Mouse (Mus musculus) 3T3-L1 (cell line): ENCODE results near the gene Cse1l.

ENCODE experiments used
- DNase-seq: peaks from one replicate; pipeline ENCODE4 v3.0.0-alpha.2; 2015; ENCODE audit warnings: low read depth, low spot score

The Cse1l gene

DNA sequence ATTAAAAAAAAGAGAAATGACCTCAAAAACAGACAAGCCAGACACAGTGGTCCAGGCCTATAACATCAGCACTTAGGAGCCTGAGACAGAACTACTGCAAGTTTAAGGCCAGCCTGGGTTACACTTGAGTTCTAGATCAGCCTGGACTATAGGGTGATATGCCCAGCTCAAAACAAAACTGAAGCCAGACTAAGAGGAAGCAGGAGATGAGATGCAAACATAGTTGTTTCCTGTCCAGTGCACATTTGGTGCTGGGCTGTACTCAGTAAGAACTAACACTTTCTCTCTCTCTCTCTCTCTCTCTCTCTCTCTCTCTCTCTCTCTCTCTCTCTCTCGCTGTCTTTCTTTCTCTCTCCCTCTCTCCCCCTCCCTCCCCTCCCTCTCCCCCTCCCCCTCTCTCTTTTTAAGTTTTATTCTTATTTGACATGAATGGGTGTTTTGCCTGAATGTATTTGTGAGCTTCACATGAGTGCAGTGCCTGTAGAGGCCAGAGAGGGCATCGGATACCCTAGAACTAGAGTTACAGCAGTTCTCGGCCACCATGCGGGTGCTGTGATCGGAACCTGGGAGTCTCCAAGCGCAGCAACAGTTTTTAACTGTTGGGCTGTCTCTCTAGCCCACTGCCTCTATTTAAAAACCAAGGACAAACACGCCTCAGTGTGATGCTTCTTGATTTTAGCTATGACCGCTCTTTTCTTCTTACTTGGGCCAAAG lies 4.9 kb upstream of the Cse1l start:
- DNase-seq = no peak

DNA sequence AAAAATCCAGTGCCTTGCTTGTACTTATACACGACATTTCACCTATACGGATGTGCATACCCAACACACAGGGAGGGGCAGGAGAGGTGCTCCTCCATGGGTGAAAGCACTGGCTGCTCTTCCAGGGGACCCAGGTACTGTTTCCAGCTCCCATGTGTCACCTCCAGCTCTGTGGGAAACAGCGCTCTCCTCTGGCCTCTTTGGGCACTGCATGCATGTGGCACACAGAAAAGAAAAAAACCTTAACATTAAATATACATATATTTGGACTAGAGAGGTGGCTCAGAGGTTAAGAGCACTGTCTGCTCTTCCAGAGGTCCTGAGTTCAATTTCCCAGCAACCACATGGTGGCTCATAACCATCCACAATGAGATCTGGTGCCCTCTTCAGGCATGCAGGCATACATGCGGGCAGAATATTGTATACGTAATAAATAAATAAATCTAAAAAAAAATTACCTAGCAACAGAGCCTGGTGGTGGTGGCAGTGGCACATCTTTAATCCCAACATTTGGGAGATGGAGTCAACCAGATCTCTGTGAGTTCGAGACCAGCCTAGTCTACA lies 2.0 kb upstream of the Cse1l start:
- DNase-seq = peak; percentile 27

DNA sequence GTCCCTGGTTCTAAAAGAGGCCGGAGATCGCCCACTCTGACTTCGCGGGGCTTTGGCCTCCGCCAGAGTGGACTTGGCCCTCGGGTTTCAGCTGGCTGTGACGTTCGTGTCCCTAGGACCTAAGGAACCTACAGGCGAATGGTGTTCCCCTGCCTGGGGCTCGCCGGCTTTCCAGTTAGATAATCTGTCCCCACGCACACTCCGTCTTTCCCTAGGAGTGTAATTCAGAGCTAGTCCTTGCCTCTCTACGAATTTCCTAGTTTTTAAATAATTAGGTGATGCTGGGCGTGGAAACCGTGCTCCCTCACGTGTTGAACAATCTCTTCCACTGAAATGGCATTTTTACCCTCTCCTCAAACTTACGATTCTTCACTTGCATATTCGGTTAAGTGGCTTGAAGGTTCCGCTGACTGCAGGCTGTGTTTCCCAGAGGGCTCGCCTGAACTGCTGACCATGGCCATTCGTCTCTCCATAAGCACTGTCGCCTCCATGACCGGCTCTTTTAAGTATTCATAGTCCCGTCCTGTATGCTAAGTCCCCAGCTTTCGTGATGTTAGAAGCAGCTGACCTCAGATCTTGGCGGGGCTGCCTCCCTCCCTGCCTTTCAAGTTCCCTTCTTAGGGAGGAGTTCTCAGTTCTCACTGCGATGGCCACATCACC lies 813 bp downstream of the Cse1l start:
- peak; percentile 53 for DNase-seq

DNA sequence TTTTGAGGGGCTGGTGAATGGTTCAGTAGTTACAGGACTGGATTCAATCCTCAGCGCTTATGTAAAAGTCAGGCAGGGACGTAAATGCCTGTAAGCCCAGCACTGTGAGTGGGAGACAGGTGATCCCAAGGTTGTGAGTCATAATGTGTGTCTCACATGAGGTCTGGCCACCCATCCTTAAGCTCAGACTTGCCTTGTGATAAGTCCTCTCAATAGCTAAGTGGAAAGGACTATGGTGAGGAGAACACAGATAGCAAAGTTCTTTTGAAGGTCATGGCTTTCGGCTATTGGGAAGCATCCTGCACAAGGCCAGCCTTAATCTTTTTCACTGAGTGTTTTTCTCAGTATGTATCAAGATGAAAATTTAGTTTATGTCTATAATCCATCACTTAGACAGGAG lies 3.9 kb downstream of the Cse1l start:
- peak; percentile 36 for DNase-seq

DNA sequence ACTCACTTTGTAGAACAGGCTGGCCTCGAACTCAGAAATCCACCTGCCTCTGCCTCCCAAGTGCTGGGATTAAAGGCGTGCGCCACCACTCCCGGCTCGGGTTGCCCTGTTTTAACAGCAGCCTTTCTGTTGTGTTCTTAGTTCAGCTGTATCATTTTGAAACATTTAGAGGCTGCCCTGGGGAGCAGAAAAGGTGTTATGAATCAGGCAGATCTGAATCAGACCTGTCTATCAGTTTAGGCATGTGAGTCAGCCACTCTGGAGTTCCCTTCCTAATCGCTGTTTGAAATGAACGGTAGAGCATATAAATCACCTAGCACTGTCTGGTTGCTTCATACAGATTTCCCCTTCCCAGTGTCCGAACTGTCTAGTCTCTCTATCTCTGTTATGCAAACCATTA lies 4.7 kb downstream of the Cse1l start:
- peak; percentile 18 for DNase-seq

DNA sequence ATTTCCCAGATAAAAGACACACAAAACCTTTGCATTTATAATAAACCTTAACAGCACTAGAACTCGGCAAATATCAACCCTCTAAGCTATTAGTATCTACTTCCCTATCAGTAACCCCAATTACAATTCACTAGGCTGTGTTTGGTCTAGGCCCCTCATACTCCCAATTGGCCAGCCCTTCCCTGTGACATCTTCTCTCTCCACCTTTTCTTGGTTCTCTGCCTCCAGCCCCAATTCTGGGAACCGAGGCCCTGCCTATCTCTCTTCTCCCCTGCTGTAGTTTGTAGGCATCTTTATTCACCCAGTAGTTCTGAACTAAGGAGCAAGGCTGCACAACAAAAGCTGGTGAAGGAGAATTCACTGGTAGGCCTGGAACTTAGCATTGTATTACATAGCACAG lies 18.1 kb downstream of the Cse1l start:
- no peak for DNase-seq

DNA sequence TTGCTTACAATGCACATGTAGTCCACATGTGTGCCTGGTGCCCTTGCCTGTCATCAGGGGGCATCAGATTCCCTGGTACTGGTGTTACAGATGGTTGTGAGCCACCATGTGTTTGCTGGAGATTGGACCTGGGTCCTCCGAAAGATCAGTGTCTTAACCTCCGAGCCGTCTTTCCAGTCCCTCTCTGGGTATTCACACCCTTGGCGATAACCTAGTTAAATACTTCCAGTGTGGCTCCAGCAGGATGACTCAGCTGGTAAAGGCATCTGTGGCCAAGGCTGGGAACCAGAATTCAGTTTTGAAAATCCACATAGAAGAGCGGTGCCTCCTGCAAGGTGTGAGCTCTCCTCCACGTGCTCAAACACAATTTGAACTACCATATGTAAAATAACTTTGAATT lies 28.1 kb downstream of the Cse1l start:
- no peak for DNase-seq

DNA sequence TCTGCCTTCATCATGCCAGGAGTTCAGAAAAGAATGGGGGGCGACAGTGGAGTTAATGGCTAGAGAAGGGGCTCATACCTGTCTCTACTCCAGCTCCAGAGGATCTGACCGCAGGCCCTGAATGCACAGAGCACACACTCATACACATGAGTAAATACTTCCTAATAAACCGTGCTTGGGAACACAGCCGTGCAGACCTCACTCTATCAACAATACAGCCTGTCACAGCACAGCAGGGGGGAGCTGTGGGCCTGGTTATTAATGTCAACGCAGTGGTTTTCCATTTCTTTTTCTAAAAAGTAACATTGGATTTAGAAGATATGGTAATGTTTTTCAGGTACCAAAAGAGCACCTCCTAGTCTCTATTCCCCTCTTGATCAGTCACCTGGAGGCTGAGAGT lies 28.6 kb downstream of the Cse1l start:
- no peak for DNase-seq

DNA sequence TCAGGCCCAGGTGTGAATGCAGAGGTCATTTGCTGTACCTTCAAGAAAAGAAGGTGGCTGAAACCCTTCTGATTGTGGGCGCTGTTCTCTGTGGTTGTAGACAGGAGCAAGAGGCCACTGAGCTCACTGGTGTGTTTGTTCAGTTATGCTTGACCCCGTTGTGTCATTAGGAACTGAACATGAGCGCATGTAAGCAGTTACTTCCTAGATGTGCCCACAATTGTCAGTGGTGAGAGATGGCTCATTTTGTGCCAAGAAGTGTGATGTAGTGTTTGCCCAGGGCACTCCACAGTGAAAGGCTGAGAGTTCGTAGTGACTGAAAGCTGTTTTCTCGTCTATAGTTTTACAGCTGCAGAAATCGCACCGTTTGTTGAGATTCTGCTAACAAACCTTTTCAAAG lies 29.7 kb downstream of the Cse1l start:
- DNase-seq = no peak

DNA sequence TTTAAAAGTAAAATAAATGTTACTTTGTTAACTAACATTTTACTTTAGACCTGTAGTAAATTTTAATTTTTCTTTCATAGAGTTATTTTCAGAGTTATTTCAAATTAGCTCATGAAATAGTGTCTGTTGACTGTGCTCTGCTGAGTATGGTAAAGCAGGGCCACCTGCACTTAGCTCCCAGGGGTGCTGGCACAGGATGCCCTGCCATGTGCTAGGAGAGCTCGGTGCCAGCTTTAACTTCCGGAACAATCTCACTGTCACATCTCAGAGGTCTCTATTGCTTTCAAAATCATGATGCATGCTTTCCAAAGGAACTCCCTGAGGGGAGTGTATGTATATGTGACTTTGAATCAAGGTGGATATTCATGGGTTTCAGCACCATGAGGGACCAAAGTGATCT lies 30.3 kb downstream of the Cse1l start:
- no peak for DNase-seq

DNA sequence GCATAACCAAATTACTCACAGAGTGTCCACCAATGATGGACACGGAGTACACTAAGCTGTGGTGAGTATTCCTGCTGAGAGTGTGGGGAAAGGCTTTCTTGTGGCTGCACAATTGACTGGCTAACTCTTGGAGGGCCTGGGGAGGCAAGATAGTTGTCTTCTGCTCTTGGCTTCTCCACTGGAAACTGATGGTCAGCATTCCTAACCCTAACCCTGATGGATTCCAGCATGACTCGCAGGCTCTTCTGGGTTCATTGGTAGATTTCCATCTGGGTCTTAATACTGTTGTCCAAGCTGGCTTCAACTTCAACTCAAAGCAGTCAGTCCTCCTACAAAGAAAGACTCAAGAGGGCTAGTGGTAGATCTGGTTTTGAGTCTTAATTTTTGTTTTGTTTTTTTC lies 37.3 kb downstream of the Cse1l start:
- DNase-seq = peak; percentile 68

DNA sequence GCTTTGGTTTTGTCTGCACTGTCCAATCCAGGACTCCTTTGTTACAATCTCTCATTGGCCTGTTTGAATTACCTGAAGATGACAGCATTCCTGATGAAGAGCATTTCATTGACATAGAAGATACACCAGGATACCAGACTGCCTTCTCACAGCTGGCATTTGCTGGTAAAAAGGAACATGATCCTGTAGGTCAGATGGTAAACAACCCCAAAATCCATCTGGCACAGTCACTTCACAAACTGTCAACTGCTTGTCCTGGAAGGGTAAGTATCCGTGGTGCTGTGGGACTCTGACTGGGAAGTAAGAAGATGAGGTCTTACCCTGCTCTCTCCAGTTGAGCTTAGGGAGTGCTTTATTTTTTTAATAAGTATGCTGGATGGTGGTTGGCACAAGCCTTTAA lies 38.5 kb downstream of the Cse1l start:
- no peak for DNase-seq

DNA sequence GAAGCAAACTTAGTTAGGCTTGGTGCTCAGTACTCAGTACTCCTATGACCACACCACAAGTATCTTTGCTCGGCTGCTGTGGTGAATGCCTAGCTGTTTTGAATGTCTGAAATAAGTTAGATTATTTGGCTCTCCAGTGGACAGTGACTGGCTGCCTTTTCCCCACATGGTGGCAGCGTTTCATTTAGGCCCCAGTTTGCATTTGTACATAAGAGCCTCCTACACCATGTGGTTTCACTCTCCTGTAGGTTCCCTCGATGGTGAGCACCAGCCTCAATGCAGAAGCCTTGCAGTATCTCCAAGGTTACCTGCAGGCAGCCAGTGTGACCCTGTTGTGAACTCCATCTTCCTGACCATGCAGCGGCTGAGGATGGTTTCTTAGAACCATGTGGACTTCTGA lies 39.6 kb downstream of the Cse1l start:
- peak; percentile 81 for DNase-seq

DNA sequence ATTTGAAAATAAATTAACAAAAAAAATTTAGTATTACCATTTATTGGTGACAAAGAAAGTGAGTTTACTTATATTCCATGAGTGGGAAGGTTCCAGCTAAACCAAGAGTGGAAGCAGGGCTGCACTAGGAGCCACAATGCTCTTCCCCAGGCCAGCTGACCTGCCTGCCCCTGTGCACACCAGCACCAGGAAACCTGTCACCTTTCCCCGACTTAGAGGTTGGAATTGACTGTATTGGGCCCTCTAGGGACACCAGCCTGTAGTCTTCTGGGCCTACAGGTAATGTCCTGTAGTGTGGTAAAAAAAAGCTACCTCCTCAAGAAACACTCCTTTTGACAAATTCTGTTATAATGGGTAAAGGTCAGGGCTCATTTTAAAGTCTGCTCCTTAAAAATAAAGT lies 42.4 kb downstream of the Cse1l start:
- no peak for DNase-seq

DNA sequence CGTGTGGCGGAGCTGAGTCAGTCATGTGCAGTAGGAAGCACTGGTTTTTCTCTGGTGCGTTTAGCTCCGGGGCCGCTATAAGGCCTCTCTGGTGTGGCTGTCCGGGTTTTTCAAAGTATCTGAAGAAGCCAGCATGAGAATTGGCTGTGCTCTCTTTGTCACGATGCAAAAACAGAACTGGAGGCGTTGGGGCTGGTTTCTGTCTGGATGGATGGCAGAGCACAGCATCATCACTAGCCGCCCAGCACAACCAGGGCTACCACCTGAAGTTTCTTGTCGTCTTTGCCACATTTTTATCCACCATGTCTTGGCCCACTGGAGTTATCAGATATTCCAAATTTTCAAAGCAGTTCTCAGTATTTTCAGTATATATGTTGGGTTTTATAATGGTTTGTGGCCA lies 43.1 kb downstream of the Cse1l start:
- no peak for DNase-seq

DNA sequence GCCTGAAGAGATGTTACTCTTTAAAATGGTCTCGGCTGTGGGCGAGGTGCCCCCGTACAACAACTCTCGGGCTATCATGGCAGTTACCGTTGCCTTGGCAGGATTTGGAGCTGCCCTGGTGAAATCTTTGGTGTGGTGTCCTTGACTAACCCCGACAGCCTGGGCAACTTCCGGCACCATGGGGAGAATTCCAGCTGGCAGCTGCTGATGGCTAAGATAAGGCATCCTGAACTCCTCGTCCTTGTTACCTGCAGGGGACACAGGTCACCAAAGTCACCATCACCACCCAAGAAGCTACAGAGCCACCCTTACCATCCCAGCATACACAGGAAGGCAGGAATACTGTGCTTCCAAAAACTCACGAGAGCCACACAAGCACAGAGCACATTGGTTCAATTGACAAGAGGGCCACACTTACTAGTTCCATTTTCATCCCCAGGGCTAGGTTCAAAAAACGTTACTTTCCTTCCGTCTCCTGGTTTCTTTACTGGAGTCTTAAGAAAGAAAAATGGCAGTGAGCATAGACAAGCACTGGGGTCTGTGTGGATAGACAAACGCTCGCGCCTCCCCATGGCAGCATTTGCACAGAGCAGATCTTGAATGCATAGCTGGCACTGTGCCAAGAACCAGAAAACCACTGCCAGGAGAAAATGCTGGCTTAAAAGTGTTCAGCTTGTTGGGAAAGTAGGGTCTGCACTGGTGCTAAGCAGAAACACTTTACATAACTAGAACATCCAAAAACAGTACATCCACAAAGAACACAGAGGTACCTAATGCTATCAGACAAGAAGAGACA lies 45.2 kb downstream of the Cse1l start:
- peak; percentile 32 for DNase-seq

DNA sequence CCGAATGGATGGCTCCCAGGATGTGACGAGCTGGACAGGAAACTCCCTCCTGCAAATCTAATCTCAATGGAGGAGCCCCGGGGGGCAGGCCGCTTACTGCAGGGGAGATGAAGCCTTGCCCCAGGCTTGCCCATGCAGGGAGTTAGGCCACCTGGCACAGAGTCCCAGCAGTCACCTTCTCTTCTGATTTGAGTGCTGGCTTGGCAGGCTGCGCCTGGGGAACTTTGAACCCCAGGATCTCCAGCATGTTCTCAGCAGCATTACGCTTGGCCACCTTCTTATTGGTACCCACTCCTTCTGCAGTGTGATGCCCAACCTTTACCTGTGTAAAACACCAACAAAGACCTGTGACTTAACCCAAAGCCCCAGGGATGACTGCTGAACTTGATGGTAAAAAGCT lies 46.3 kb downstream of the Cse1l start:
- no peak for DNase-seq

DNA sequence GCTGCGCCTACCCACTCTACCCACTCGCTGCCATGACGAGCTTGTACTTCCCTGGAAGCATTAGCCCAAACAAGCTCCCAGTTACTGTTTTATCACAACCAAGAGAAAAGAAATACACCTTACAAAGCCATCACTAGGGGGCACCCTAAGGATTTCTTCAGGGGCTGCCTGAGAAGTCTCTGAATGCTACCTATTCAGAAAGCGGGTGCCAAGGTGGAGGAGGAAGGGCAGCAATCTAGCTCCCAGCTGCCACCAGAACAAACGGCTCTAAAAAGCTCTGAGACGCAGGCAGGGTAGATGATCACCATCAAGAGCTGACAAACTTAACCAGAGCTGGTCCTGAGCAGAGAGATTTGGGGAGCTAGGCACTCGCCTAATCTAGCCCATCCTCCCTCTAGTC lies 51.0 kb downstream of the Cse1l start:
- peak; percentile 82 for DNase-seq

DNA sequence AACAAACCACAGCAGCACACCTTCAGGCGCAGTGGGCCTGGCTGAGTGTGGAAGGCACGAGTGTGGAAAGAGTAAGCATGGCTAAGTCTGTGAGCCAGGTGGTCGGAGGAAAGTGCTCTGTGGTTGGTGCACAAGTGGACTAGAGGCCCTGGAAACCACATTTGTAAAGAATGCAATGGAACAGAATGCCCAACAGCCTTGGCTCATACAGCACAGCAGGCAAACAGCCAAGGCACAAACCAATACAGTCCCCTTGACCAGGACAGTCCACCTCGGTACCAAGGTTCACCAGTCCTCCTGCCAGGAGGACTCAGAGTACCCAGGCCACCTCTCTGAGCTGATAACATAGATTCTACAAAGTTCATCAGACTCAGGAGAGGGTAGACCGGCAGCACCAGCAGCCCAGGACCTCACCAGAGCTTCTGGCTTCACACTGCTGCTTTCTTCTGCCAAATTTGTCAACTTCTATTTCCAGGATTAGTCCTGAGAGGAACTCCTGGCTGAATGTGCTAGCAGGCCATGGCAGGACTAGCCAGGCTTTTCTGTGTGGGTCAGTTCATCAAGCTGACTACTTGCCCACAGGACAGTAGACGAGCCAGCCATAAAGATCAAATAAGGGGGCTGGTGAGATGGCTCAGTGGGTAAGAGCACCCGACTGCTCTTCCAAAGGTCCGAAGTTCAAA lies 54.9 kb downstream of the Cse1l start:
- no peak for DNase-seq

DNA sequence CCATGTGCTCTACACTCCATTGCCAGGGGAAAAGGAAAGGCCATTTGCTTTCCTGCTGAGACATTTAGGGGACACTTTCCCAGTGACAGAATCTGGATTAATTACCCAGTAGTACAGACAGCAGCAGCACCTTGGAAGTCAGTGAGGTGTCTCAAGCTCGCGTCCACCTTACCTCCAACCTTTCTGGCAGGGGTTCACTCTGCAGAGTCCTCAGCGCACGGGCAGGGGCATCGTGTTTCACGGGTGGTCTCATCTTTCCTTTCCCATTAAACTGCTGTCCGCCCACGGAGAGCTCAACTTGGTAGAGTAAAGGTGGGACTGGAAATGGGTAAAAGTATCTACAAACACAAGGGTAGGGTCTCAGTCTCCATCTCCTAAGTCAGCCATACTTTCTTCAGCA lies 57.4 kb downstream of the Cse1l start:
- DNase-seq = no peak

DNA sequence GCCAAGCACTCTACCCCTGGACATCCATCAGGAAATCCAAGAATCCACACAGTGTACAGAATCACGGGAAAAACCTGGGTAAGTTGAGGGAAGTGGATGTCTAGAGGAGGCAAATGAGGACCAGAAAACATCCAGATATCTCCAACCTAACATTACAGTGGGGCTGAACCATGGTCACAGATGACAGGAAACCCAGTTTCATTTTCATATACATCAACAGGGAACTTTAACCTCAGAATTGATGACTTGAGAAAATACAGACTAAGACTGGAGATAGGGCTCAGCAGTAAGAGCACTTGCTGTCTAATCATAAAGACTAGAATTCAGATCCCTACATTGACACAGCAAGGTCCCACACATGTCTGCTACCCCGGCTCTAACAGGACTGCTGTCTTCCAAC lies 58.9 kb downstream of the Cse1l start:
- no peak for DNase-seq

DNA sequence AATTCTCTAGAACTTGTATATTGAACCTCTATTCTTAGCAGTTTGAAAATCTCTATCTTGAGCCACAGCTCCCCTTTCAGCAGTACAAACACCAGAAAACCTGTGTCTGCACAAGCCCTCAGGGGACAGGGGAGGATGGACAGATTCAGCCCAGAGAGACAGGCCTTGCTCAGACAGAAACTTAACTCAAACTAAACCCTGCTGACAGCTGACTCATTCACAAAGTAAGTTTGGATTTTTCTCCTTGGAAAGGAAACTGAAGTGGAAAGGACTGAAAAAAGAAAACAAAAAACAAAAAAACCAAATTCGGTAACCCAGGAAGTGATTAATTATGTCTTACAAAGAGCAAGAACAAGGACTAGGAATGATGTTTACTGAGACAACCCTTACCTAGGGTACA lies 67.3 kb downstream of the Cse1l start:
- DNase-seq = peak; percentile 83
